Mouse (Mus musculus): ENCODE measurements around the gene Soat2.
"Not testable (repeated sequence)": the region's sequence is repeated elsewhere in the genome, so short reads cannot be mapped to it uniquely, and the experiment has no call there.

Soat2 gene

GRCm38 (mm10) chr15:102147674-102148402 lies 2.5 kb upstream of the Soat2 start:
- DNase-seq (ENCODE audit: low spot score), result no peak

- DNase-seq (ENCODE audit: low spot score), result no peak
These were observed 765 bp upstream of the Soat2 start for GRCm38 (mm10) chr15:102149561-102149960.

GRCm38 (mm10) chr15:102152646-102153045 lies 2.3 kb downstream of the Soat2 start:
- no peak for DNase-seq (ENCODE audit: low spot score)

- DNase-seq (ENCODE audit: low spot score), result not testable (repeated sequence)
These were observed 4.7 kb downstream of the Soat2 start for GRCm38 (mm10) chr15:102155006-102155405.

GRCm38 (mm10) chr15:102156836-102157235 lies 6.5 kb downstream of the Soat2 start:
- DNase-seq (ENCODE audit: low spot score), result no peak

- DNase-seq (ENCODE audit: low spot score), result no peak
These were observed 10.2 kb downstream of the Soat2 start for GRCm38 (mm10) chr15:102160415-102161060.

- DNase-seq (ENCODE audit: low spot score), result no peak
These were observed 13.8 kb downstream of the Soat2 start for GRCm38 (mm10) chr15:102163900-102164693.

GRCm38 (mm10) chr15:102165468-102166100 lies 15.3 kb downstream of the Soat2 start:
- no peak for DNase-seq (ENCODE audit: low spot score)

- DNase-seq (ENCODE audit: low spot score), result no peak
These were observed 17.3 kb downstream of the Soat2 start for GRCm38 (mm10) chr15:102167620-102168021.

GRCm38 (mm10) chr15:102169064-102169463 lies 18.7 kb downstream of the Soat2 start:
- no peak for DNase-seq (ENCODE audit: low spot score)

- no peak for DNase-seq (ENCODE audit: low spot score)
These were observed 23.3 kb downstream of the Soat2 start for GRCm38 (mm10) chr15:102173581-102173980.

- no peak for DNase-seq (ENCODE audit: low spot score)
These were observed 25.5 kb downstream of the Soat2 start for GRCm38 (mm10) chr15:102175736-102176319.

- no peak for DNase-seq (ENCODE audit: low spot score)
These were observed 26.4 kb downstream of the Soat2 start for GRCm38 (mm10) chr15:102176571-102177316.

GRCm38 (mm10) chr15:102177417-102177816 lies 27.1 kb downstream of the Soat2 start:
- DNase-seq (ENCODE audit: low spot score), result no peak

- no peak for DNase-seq (ENCODE audit: low spot score)
These were observed 28.0 kb downstream of the Soat2 start for GRCm38 (mm10) chr15:102178279-102178678.

GRCm38 (mm10) chr15:102179106-102179505 lies 28.8 kb downstream of the Soat2 start:
- no peak for DNase-seq (ENCODE audit: low spot score)

GRCm38 (mm10) chr15:102179924-102180323 lies 29.6 kb downstream of the Soat2 start:
- DNase-seq (ENCODE audit: low spot score), result no peak

GRCm38 (mm10) chr15:102183076-102183475 lies 32.8 kb downstream of the Soat2 start:
- no peak for DNase-seq (ENCODE audit: low spot score)

GRCm38 (mm10) chr15:102186239-102186638 lies 35.9 kb downstream of the Soat2 start:
- DNase-seq (ENCODE audit: low spot score), result no peak

GRCm38 (mm10) chr15:102188096-102188495 lies 37.8 kb downstream of the Soat2 start:
- DNase-seq (ENCODE audit: low spot score), result no peak

- no peak for DNase-seq (ENCODE audit: low spot score)
These were observed 38.6 kb downstream of the Soat2 start for GRCm38 (mm10) chr15:102188883-102189282.
